Mouse (Mus musculus) small intestine, adult 2 months (tissue): ENCODE measurements around the gene Cyp8b1. TPM values are rescaled to one million over a fixed set of nuclear protein-coding genes. Genes with fewer than 3 reads are reported as not detected.

Experiments used
- H3K27ac ChIP-seq: fragments of 200-500 bp; 2 replicates; pipeline ENCODE4 v1.5.1; 2012; ENCODE audit warnings: low read depth, low read length, control low read depth, inconsistent platforms; ENCODE audit not compliant: insufficient read depth
- H3K27me3 ChIP-seq: fragments of 200-500 bp; 2 replicates; pipeline ENCODE4 v1.6.1; 2012; ENCODE audit warnings: mild to moderate bottlenecking, moderate library complexity, low read length, inconsistent platforms; ENCODE audit not compliant: control insufficient read depth, insufficient read depth
- H3K36me3 ChIP-seq: fragments of 200-500 bp; 2 replicates; pipeline ENCODE4 v1.6.1; 2012; ENCODE audit warnings: mild to moderate bottlenecking, low read length, control low read depth, inconsistent platforms; ENCODE audit not compliant: control insufficient read depth, insufficient read depth
- H3K4me1 ChIP-seq: fragments of 200-500 bp; 2 replicates; pipeline ENCODE4 v1.6.1; 2012; ENCODE audit warnings: low read length, inconsistent platforms, mixed read lengths; ENCODE audit not compliant: control insufficient read depth, insufficient read depth, insufficient read length
- H3K4me3 ChIP-seq: fragments of 200-500 bp; 2 replicates; pipeline ENCODE4 v1.5.1; 2012; ENCODE audit warnings: low read depth, mild to moderate bottlenecking, control low read depth, inconsistent platforms, low read length, moderate library complexity
- CTCF ChIP-seq: fragments of 200-500 bp; IDR thresholded peaks from 2 replicates; pipeline ENCODE4 v1.5.1; 2012; ENCODE audit warnings: low read depth, mild to moderate bottlenecking, control low read depth, inconsistent platforms, low read length, moderate library complexity, mixed read lengths; ENCODE audit not compliant: insufficient replicate concordance, insufficient read length; ENCODE audit errors: extremely low read depth
- POLR2A ChIP-seq: fragments of 200-500 bp; IDR thresholded peaks from 2 replicates; pipeline ENCODE4 v1.6.1; 2012; ENCODE audit warnings: low read depth, mild to moderate bottlenecking, control low read depth, inconsistent platforms, low read length, moderate library complexity
- WGBS: fragments of 180-500 bp; shearing (Covaris S2); methylation state at CpG from one replicate; pipeline ENCODE4 v1.1.7; 2018; 5-methylcytosine and 5-hydroxymethylcytosine counted together
- polyA plus RNA-seq: library from polyadenylated mRNA; depleted of rRNA; stranded (reverse); fragments of >200 nt; gene quantifications from 2 replicates; pipeline ENCODE4 v1.2.3, GENCODE M21; 2012

Gene Cyp8b1
- polyA plus RNA-seq, 1 experiment, result not detected

DNA sequence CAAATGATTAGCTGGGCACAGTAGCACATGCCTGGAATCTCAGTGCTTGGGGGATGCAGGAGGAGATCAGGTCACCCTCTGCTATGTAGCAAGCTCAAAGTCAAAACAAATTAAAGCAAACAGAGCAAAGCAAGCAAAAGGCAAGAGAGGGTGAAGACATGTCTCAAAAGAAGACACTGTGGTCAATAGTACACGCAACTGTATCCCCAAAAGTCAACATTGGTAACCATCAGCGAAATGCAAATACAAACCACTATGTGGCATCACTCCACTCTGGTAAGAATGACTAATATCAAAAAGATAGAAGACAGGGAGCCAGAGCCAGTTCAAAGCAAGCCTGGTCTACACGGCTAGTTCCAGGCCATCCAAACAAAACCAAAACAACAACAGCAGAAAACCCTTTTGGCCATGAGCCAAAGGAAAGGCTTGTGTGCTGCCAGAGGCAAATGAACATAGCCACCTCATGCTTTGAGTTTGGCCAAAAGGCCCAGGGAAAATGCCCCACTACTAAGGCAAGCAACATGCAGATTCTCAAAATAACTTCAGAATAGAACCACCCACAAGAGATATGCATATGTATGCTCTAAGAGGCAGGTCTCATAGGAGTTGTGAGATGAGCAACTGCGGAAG lies 10.4 kb downstream of the Cyp8b1 start:
- no peaks in the 10 kb centered on the region for H3K4me1 ChIP-seq
- no peaks in the 10 kb centered on the region for H3K36me3 ChIP-seq
- no peak overlapping the region for H3K4me3 ChIP-seq
- 64% methylated on average over 4 of the region's 4 CpGs for WGBS
- no peak overlapping the region for H3K27ac ChIP-seq
- no peaks in the 10 kb centered on the region for H3K27me3 ChIP-seq
- TF ChIP-seq CTCF (no peak), POLR2A (no peak)

DNA sequence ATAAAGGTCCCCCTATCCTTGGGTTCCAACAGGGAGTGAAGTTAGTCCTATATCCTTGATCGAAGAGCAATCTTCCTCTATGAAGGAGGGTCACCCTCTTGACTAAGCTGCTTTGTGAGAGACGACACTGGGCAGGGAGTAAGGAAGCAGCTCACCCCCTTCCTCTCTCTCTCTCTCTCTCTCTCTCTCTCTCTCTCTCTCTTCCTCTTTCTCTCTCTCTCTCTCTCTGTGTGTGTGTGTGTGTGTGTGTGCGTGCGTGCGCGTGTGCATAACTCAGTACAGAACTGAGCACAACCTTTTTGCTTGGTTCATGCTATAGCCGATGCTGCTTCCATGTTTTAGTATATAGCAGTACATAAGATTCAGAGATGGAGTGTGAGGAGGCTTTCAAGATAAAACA lies 11.2 kb downstream of the Cyp8b1 start:
- H3K4me3 ChIP-seq, result no peak overlapping the region
- H3K36me3 ChIP-seq, result no peaks in the 10 kb centered on the region
- no peaks in the 10 kb centered on the region for H3K27me3 ChIP-seq
- TF ChIP-seq CTCF, result no peak
- no peak for TF ChIP-seq POLR2A
- no peaks in the 10 kb centered on the region for H3K4me1 ChIP-seq
- 87% methylated on average over 7 of the region's 7 CpGs for WGBS
- no peak overlapping the region for H3K27ac ChIP-seq

DNA sequence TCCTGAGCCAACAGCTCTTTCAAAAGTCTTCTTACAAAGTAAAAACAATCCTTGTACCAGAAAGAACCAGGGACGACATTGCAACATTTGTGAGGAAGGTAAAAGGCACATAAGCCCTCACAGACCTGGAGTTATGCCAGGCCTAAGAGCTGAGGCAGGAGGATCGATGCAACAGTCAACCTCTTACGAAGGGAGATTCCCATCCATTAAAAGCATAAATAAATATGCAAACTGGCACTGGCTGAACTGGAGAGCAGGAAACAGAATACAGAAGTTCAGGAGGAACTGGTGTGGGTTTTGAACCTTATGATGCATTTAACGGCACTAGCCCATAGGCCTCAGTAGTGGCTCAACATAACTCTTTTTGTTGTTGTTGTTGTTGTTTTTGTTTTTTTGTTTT lies 11.8 kb downstream of the Cyp8b1 start:
- H3K4me1 ChIP-seq, result no peaks in the 10 kb centered on the region
- 72% methylated on average over 4 of the region's 4 CpGs for WGBS
- H3K36me3 ChIP-seq, result no peaks in the 10 kb centered on the region
- no peaks in the 10 kb centered on the region for H3K27me3 ChIP-seq
- no peak overlapping the region for H3K4me3 ChIP-seq
- no peak overlapping the region for H3K27ac ChIP-seq
- TF ChIP-seq CTCF (no peak), POLR2A (no peak)

DNA sequence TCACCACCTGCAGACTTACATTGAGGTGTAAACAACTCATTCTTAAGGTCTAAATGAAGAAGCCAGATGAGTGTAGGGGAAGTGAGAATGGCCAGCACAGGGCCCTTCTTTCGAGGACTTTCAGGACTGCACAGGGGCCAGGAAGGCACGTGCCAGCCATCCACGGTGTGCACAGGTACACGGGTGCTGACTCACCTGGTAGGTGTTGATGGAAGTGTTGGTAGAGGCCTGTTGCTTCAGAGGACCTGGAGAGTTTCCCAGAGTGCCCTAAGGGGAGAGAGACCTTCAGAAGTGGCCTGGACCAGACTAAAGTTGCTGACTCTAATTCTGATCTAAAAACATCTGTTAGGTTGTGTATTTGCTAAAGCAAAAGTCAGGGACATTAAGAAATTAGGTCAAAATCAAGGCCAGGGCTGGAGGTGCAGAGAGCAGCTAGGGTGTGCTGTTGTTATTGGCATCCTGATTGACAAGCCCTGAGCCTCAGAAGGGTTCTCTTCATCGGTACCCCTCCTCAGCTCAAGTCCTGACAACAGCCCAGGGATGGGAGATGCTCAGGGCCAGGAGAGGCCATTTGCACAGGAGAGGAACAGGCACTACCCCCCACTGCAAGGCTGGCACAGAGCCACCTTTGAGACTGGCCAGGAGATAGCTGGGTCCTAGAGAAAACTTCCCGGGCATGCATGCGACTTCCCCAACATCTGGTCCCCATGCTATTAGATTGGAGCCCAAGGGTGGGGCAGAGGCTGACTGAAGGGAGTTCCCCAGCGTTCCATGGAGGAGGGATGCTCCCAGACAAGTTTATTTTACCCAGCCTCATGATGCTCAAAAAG lies 12.4 kb downstream of the Cyp8b1 start:
- Histone ChIP-seq H3K27me3 (no peaks in the 10 kb centered on the region), H3K4me3 (no peak overlapping the region), H3K4me1 (no peaks in the 10 kb centered on the region), H3K27ac (no peak overlapping the region), H3K36me3 (no peaks in the 10 kb centered on the region)
- no peak for TF ChIP-seq CTCF
- TF ChIP-seq POLR2A, result no peak
- WGBS, result 59% methylated on average over 8 of the region's 8 CpGs

DNA sequence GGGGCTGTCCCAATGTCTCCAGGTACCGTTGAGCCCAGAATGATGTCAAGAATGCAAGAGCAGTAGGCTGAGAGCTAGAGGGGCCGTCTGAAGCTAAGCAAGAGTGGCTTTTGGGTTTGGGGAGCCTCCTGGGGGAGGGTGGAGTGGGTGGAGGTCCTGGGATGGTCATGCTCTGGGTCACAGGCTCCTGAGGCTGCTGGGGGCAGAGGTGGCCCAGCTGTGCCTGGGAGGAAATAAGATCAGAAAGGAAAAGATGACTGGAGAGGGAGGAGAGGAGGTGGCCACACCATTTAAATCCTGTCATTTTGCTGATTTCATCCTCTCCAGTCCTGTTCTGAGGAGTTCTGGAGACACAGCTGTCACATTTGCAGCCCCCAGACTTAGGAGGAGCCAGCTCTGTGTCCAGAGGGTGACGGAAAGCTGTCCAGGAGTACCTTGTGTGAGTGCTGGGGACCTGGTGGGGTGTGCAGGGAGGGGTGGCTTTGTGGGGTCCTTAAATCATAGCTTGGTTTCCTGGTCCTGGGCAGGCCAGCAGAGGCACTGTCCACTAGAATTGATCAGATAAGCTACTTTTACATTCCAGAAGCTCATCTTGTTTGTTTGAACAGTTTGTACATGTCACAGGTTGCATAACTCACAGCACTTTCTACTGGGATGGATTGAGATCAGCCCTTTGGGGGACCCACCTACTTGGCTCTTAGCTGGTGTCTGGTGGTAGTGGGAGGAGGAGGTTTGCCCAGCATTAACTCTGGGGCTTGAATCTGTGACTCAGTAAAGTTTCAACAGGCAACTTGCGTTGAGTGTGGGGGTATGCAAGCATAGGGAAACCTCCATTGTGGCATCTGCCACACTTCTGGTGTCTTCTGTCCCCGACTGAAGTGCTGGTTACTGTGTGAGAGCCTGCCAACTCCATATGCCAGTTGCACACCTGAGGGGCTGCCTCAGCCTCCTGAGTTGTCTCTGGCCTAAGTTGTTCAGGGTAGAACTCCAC lies 14.1 kb downstream of the Cyp8b1 start:
- TF ChIP-seq CTCF (no peak), POLR2A (no peak)
- Histone ChIP-seq H3K27me3 (no peaks in the 10 kb centered on the region), H3K4me3 (no peak overlapping the region), H3K36me3 (no peaks in the 10 kb centered on the region), H3K27ac (no peak overlapping the region), H3K4me1 (no peaks in the 10 kb centered on the region)
- WGBS, result 72% methylated on average over 5 of the region's 5 CpGs

DNA sequence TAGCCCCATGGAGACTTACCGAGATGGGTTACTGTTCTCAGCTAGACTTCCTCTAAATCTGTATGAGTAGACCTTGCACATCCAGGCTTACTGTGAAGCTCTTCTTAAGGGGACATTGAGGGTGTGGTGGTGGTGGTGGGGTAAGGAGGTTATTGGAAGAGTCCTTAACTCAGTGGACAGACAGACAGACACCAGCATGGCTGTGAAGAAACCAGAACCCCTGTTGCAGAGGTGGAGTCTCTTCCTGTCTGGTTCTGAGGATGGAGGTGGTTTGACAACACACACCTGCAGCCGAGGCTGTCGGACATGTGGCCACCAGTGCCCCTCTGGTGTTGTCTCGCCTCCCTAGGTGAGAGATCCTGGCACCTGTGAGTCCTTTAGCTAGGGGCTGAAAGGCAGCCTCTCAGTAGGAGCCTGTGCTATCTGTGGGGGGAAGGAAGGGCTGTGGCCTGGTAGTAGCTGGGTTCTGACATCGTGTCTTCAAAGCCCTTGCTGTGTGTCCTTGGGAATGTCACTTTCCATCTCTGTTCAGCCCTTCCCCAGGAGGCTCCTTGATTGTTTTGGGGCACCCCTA lies 15.7 kb downstream of the Cyp8b1 start:
- H3K36me3 ChIP-seq, result no peaks in the 10 kb centered on the region
- H3K4me3 ChIP-seq, result no peak overlapping the region
- no peaks in the 10 kb centered on the region for H3K4me1 ChIP-seq
- H3K27me3 ChIP-seq, result no peaks in the 10 kb centered on the region
- TF ChIP-seq CTCF, result no peak
- no peak for TF ChIP-seq POLR2A
- WGBS, result 81% methylated on average over 5 of the region's 5 CpGs
- no peak overlapping the region for H3K27ac ChIP-seq
